Mouse (Mus musculus): Measurements from ENCODE around the gene Acp5.

DNA sequence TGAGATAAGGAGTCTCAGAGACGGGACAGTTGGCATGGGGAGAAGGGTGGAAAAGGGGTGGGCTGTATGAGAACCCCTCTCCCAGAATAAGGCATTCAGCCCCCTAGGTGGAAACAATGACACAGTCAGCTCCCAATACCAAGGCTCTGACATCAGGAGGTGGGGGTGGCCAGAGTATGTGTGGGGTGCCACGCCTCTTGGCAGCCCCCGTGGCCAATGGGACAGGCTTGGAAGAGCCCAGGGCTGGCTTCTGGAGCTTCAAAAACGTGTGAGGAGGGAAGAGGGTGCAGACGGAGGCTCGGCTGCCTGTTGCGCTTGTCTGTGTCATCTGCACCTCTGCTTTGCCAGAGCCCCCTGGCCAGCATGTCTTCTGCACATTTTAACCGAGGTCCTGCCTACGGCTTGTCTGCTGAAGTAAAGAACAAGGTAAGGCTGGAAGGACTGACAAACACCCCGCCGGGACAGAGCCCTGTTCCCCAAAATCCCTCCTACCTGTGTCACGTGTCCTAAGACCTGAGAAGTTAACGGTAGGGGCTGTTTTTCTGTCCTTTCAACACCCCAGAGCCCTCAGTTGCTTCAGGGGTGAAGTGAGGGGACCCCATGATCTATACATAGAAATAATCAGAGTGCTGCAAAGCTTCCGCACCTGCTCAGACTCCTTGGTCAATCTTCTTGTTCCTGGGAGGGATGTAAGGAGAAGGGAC lies 36.4 kb downstream of the Acp5 start, which contains the start of gene Cnn1:
- TF ChIP-seq CTCF (IDR thresholded peaks at IDR 0.05; ENCODE audit: control insufficient read depth, insufficient read depth, insufficient replicate concordance, low read depth, low read length) = no peak
- no peak for TF ChIP-seq POLR2A (IDR thresholded peaks at IDR 0.05; ENCODE audit: control insufficient read depth, low read depth, low read length)

Measured in testis, adult 2 months (tissue).